Mouse (Mus musculus): ENCODE results near the gene Slco2a1.

- TF ChIP-seq CTCF (IDR thresholded peaks at IDR 0.05; ENCODE audit: control insufficient read depth, insufficient read depth, low read length) (no peak), POLR2A (IDR thresholded peaks at IDR 0.05; ENCODE audit: borderline replicate concordance, control insufficient read depth, low read depth, low read length) (no peak)
Measured at GRCm38 (mm10) chr9:102991134-102991406, 2.6 kb downstream of the Slco2a1 start.

Data from bone marrow, adult 2 months (tissue).